Mouse (Mus musculus): ENCODE results near the gene Dnaja3. TPM values are rescaled to one million over a fixed set of nuclear protein-coding genes. Genes with fewer than 3 reads are reported as not detected.

The Dnaja3 gene
- polyA plus RNA-seq, 2 experiments: 18.8 to 34.1 TPM

DNA sequence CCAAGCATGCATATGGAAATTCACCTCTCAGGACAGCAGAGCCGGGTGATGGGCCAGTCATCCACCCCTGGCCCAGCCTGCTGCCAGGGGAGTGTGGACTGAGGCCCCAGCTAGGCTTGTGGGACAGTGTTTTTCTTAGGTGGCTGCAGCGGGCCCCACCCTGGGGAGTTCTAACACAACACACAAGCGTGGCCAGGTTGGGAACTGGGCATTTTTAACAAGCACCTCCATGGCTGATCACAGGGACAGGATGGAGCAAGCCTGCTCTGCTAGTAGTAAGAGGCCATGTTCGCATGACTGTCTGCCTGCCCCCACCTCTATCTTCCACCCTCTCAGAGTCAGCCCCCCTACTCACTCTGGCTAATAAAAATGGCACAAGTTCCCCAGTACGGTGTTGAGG, 41.7 kb upstream of the Dnaja3 start:
- H3K9ac ChIP-seq (replicated peaks): no peak overlapping the region
- no peaks in the 10 kb centered on the region for H3K36me3 ChIP-seq (replicated peaks; ENCODE audit: control insufficient read depth, insufficient read depth, low read depth)
- H3K4me1 ChIP-seq (replicated peaks; ENCODE audit: control insufficient read depth in 2 of 2, insufficient read depth in 2 of 2, low read length in 1 of 2): peaks cover 0 to 8% of the 10 kb centered on the region in 2 experiments; a peak in 2 of 4 replicates
- no peak overlapping the region for H3K4me2 ChIP-seq (ENCODE audit: low read depth)
- DNase-seq (ENCODE audit: low read depth in 3 of 3, low spot score in 3 of 3) (no peak), ATAC-seq (ENCODE audit: insufficient read depth) (no peak)
- WGBS (ENCODE audit: insufficient replicate concordance): 59% methylated on average over 5 of the region's 5 CpGs
- peaks cover 36% of the 10 kb centered on the region for H3K27me3 ChIP-seq (ENCODE audit: control insufficient read depth, insufficient read depth, low read length)
- TF ChIP-seq EP300 (IDR thresholded peaks at IDR 0.05; ENCODE audit: low read depth): no peak
- no peak for TF ChIP-seq CTCF (IDR thresholded peaks at IDR 0.05; ENCODE audit: low read depth)
- no peak overlapping the region for H3K27ac ChIP-seq
- no peaks in the 10 kb centered on the region for H3K9me3 ChIP-seq (ENCODE audit: control insufficient read depth, low read length)
- no peak overlapping the region for H3K4me3 ChIP-seq (ENCODE audit: insufficient read depth in 1 of 2, low read depth in 2 of 2, low read length in 2 of 2)

DNA sequence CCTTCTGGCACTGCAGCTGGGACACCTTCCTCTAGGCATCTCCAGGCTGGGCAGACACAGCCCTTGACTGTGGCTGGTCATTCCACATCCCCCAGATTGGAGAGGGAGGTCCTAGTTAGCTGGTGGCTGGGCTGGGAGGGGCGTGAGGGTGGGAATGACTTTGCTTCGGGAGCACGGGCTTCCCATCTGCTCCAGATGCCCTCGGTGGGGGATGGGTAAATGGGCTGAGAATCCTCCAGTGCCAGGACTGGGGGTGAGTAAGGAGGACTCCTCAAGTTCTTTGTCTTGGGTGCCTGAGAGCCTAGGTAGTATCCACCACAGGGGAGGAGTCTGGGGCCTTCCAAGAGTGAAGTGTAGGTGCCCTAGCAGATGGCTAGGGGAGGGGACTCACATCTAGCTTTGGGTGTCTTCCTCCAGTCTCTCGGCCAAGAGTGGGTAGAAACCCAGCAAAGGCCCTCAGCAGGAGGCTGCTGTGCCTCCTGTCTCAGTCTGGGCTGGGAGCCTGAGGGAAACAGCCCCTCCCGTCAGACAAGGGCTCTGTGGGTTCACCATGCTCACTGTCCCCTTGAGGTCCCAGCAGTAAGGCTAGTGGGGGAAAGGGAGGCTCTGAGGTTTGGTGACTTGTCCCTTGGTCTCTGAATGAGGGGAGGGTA, 40.8 kb upstream of the Dnaja3 start:
- no peaks in the 10 kb centered on the region for H3K36me3 ChIP-seq (replicated peaks; ENCODE audit: control insufficient read depth, insufficient read depth, low read depth)
- no peak for TF ChIP-seq EP300 (IDR thresholded peaks at IDR 0.05; ENCODE audit: low read depth)
- TF ChIP-seq CTCF (IDR thresholded peaks at IDR 0.05; ENCODE audit: low read depth): no peak
- peaks cover 0 to 8% of the 10 kb centered on the region in 2 experiments; a peak in 2 of 4 replicates for H3K4me1 ChIP-seq (replicated peaks; ENCODE audit: control insufficient read depth in 2 of 2, insufficient read depth in 2 of 2, low read length in 1 of 2)
- H3K27me3 ChIP-seq (ENCODE audit: control insufficient read depth, insufficient read depth, low read length): peaks cover 26% of the 10 kb centered on the region
- H3K9ac ChIP-seq (replicated peaks): no peak overlapping the region
- no peak for DNase-seq (ENCODE audit: low read depth in 3 of 3, low spot score in 3 of 3)
- no peak overlapping the region for H3K27ac ChIP-seq
- WGBS (ENCODE audit: insufficient replicate concordance): 55% methylated on average over 6 of the region's 6 CpGs
- no peak overlapping the region for H3K4me3 ChIP-seq (ENCODE audit: insufficient read depth in 1 of 2, low read depth in 2 of 2, low read length in 2 of 2)
- ATAC-seq (ENCODE audit: insufficient read depth): no peak
- H3K9me3 ChIP-seq (ENCODE audit: control insufficient read depth, low read length): no peaks in the 10 kb centered on the region
- no peak overlapping the region for H3K4me2 ChIP-seq (ENCODE audit: low read depth)

DNA sequence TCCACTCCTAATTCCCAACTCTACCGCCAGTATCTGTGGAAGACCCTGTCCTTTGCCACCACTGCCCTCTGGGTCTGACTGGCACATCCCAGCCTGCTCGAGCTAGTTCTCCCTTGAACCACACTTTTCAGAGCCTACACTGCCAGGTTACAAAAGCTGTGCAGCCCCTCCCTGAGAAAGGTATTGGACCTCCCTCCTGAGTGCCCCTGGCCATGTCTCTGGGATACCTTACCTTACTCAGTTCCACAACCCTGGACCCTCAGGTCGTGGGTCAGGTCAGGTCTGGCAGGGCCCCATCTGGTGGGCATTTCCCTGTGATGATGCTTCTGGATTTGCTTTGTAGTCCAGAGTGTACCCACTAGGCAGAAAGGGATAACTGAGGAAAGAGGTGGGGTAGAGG, 40.2 kb upstream of the Dnaja3 start:
- no peak for DNase-seq (ENCODE audit: low read depth in 3 of 3, low spot score in 3 of 3)
- H3K9me3 ChIP-seq (ENCODE audit: control insufficient read depth, low read length): no peaks in the 10 kb centered on the region
- H3K27me3 ChIP-seq (ENCODE audit: control insufficient read depth, insufficient read depth, low read length): peaks cover 20% of the 10 kb centered on the region
- no peak overlapping the region for H3K27ac ChIP-seq
- peaks cover 0 to 8% of the 10 kb centered on the region in 2 experiments; a peak in 2 of 4 replicates for H3K4me1 ChIP-seq (replicated peaks; ENCODE audit: control insufficient read depth in 2 of 2, insufficient read depth in 2 of 2, low read length in 1 of 2)
- 70% methylated on average over 3 of the region's 3 CpGs for WGBS (ENCODE audit: insufficient replicate concordance)
- TF ChIP-seq EP300 (IDR thresholded peaks at IDR 0.05; ENCODE audit: low read depth) (no peak), CTCF (IDR thresholded peaks at IDR 0.05; ENCODE audit: low read depth) (no peak)
- no peak overlapping the region for H3K9ac ChIP-seq (replicated peaks)
- no peak overlapping the region for H3K4me3 ChIP-seq (ENCODE audit: insufficient read depth in 1 of 2, low read depth in 2 of 2, low read length in 2 of 2)
- H3K36me3 ChIP-seq (replicated peaks; ENCODE audit: control insufficient read depth, insufficient read depth, low read depth): no peaks in the 10 kb centered on the region
- H3K4me2 ChIP-seq (ENCODE audit: low read depth): no peak overlapping the region
- ATAC-seq (ENCODE audit: insufficient read depth): no peak

DNA sequence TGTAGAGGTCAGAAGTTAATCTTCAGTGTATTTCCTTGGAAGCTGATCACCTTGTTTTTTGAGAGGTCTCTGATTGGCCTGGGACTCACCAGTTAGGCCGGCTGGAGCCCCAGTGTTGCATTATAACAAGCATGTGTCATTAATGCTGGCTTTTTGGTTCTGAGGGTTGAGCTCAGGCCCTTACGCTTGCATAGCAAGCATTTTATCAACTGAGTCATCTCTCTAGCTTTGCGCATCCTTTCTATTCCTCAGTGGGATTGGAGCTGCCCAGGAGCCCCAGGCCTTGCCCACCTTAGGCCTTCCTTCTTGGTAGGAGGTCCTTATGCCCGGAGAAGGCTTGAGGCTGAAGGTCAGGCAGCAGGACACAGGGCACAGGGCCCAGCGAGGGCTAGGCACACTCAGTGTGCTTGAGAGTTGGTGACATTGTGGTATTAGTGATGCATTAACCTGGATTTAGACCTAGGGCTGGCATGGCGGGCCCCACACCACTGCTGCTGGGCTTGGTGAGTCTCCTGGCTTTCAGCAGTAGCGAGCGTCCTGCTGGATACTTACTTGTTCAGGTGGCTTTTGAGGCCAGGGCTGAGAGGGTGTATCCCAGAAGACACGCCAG, 39.0 kb upstream of the Dnaja3 start:
- 55% methylated on average over 9 of the region's 9 CpGs for WGBS (ENCODE audit: insufficient replicate concordance)
- H3K27me3 ChIP-seq (ENCODE audit: control insufficient read depth, insufficient read depth, low read length): peaks cover 8% of the 10 kb centered on the region; the same call in 1 of the 2 replicates
- TF ChIP-seq CTCF (IDR thresholded peaks at IDR 0.05; ENCODE audit: low read depth) (no peak), EP300 (IDR thresholded peaks at IDR 0.05; ENCODE audit: low read depth) (no peak)
- peaks cover 0 to 11% of the 10 kb centered on the region in 2 experiments; a peak in 2 of 4 replicates for H3K4me1 ChIP-seq (replicated peaks; ENCODE audit: control insufficient read depth in 2 of 2, insufficient read depth in 2 of 2, low read length in 1 of 2)
- no peaks in the 10 kb centered on the region for H3K36me3 ChIP-seq (replicated peaks; ENCODE audit: control insufficient read depth, insufficient read depth, low read depth)
- no peaks in the 10 kb centered on the region for H3K9me3 ChIP-seq (ENCODE audit: control insufficient read depth, low read length)
- H3K27ac ChIP-seq: no peak overlapping the region
- no peak for ATAC-seq (ENCODE audit: insufficient read depth)
- H3K9ac ChIP-seq (replicated peaks): no peak overlapping the region
- DNase-seq (ENCODE audit: low read depth in 3 of 3, low spot score in 3 of 3): no peak
- no peak overlapping the region for H3K4me2 ChIP-seq (ENCODE audit: low read depth)
- no peak overlapping the region for H3K4me3 ChIP-seq (ENCODE audit: insufficient read depth in 1 of 2, low read depth in 2 of 2, low read length in 2 of 2)

DNA sequence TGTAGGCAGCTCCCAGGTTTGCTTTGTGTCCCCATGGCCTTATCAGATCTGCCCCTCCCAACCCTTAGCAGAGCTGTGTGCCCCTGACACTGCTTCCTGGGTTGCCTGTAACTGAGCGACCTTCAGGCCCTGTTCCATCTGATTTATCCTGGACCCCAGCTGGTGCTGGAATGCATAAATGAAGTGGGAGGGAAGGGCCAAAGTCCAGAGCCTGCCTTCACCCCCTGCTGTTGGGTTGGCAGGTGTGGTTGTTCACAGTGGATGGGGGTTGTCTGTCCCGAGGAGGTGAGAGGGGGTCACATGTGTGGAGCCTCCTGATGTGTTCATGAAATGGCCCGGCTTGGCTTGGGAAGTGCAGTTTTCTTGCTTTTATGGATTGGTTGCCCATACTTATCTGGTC, 37.6 kb upstream of the Dnaja3 start:
- TF ChIP-seq EP300 (IDR thresholded peaks at IDR 0.05; ENCODE audit: low read depth) (no peak), CTCF (IDR thresholded peaks at IDR 0.05; ENCODE audit: low read depth) (no peak)
- ATAC-seq (ENCODE audit: insufficient read depth) (peak; percentile 38; the same call in 1 of the 2 replicates), DNase-seq (ENCODE audit: low read depth in 3 of 3, low spot score in 3 of 3) (no peak)
- Histone ChIP-seq H3K27ac (no peak overlapping the region), H3K4me1 (replicated peaks; ENCODE audit: control insufficient read depth in 2 of 2, insufficient read depth in 2 of 2, low read length in 1 of 2) (peaks cover 0 to 25% of the 10 kb centered on the region in 2 experiments; a peak in 2 of 4 replicates), H3K9ac (replicated peaks) (no peak overlapping the region), H3K27me3 (ENCODE audit: control insufficient read depth, insufficient read depth, low read length) (no peaks in the 10 kb centered on the region), H3K9me3 (ENCODE audit: control insufficient read depth, low read length) (no peaks in the 10 kb centered on the region), H3K4me2 (ENCODE audit: low read depth) (no peak overlapping the region), H3K4me3 (ENCODE audit: insufficient read depth in 1 of 2, low read depth in 2 of 2, low read length in 2 of 2) (no peak overlapping the region), H3K36me3 (replicated peaks; ENCODE audit: control insufficient read depth, insufficient read depth, low read depth) (no peaks in the 10 kb centered on the region)
- WGBS (ENCODE audit: insufficient replicate concordance): 41% methylated on average over 3 of the region's 3 CpGs
